25 mouse cellular contexts compared by ENCODE assay signal in the genomic region with DNA sequence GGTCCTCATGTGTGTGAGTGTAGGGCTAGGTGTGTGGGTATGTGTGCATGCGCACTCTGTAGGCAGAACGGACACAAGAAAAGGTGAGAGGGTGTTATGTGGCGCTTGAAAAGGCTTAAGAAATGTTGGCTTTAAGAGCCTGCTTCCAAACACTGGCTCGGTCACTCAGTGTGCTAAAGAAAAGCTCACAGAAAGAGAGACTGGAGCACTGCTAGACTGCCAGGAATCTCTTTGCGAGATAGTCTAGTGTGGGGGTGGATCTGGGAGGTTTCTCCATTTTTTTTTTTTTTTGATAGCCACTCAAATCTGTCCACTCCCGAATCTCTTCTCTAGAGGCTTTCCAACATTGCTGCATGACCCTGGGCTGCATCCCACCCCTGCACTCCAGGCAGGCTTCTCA.
DNase-seq lines count a peak whose midpoint lies in the region; ATAC-seq lines count a peak whose summit lies in the region.
"Had no signal": no experiment of that assay in that cellular context is flagged by ENCODE, and none has a peak within 500 bp of the region (broad histone marks: within the 10 kb centered on the region; RNA-seq: fewer than 3 reads in every experiment).

No protein-coding gene starts in this region.

- no peaks in the 10 kb centered on the region for H3K27me3 ChIP-seq in hindbrain, embryonic 15.5 days
- H3K27me3 ChIP-seq in hindbrain, embryonic 13.5 days = no peaks in the 10 kb centered on the region
- no peaks in the 10 kb centered on the region for H3K27me3 ChIP-seq in midbrain, embryonic 15.5 days (replicated peaks)
- no peaks in the 10 kb centered on the region for H3K27me3 ChIP-seq in midbrain, embryonic 14.5 days (ENCODE audit: control insufficient read depth, insufficient read depth, low read length)
- no peaks in the 10 kb centered on the region for H3K27me3 ChIP-seq in neural tube, embryonic 15.5 days (replicated peaks)
- H3K27me3 ChIP-seq: embryonic facial prominence, embryonic 12.5 days; embryonic facial prominence, embryonic 15.5 days had no signal

- peaks cover 39% of the 10 kb centered on the region for H3K4me1 ChIP-seq in hindbrain, embryonic 15.5 days (replicated peaks)
- peaks cover 35% of the 10 kb centered on the region for H3K4me1 ChIP-seq in hindbrain, embryonic 13.5 days (replicated peaks)
- peaks cover 33% of the 10 kb centered on the region for H3K4me1 ChIP-seq in midbrain, embryonic 15.5 days
- peaks cover 28% of the 10 kb centered on the region for H3K4me1 ChIP-seq in midbrain, embryonic 14.5 days (ENCODE audit: control insufficient read depth, insufficient read depth, low read length)
- H3K4me1 ChIP-seq in neural tube, embryonic 15.5 days = peaks cover 45% of the 10 kb centered on the region
- H3K4me1 ChIP-seq: embryonic facial prominence, embryonic 12.5 days; embryonic facial prominence, embryonic 15.5 days; heart, embryonic 10.5 days had no signal

- H3K4me3 ChIP-seq in hindbrain, embryonic 15.5 days = no peak overlapping the region
- no peak overlapping the region for H3K4me3 ChIP-seq in hindbrain, embryonic 13.5 days
- H3K4me3 ChIP-seq in midbrain, embryonic 15.5 days = no peak overlapping the region
- H3K4me3 ChIP-seq in midbrain, embryonic 14.5 days (replicated peaks; ENCODE audit: low read depth, low read length) = no peak overlapping the region
- H3K4me3 ChIP-seq in neural tube, embryonic 15.5 days (replicated peaks) = no peak overlapping the region
- H3K4me3 ChIP-seq: embryonic facial prominence, embryonic 12.5 days; embryonic facial prominence, embryonic 15.5 days; heart, adult 2 months; heart, embryonic 10.5 days; heart, embryonic 13.5 days had no signal

- H3K9me3 ChIP-seq in hindbrain, embryonic 15.5 days = 0 out of 2 replicates have a peak, but pooled peaks cover 3% of the 10 kb centered on the region
- no peaks in the 10 kb centered on the region for H3K9me3 ChIP-seq in hindbrain, embryonic 13.5 days
- H3K9me3 ChIP-seq in midbrain, embryonic 15.5 days = 0 out of 2 replicates have a peak, but pooled peaks cover 3% of the 10 kb centered on the region
- H3K9me3 ChIP-seq in midbrain, embryonic 14.5 days (ENCODE audit: control insufficient read depth, low read length) = no peaks in the 10 kb centered on the region
- no peaks in the 10 kb centered on the region for H3K9me3 ChIP-seq in neural tube, embryonic 15.5 days (replicated peaks)
- H3K9me3 ChIP-seq: embryonic facial prominence, embryonic 15.5 days; heart, embryonic 10.5 days; heart, embryonic 13.5 days had no signal

- no peak for DNase-seq in midbrain, embryonic 14.5 days
- DNase-seq in brain, adult 2 months (ENCODE audit: low read depth, low spot score) = peak; percentile 52
- no peak for DNase-seq in cerebellum, adult 9-11 months
- DNase-seq: adrenal gland, adult 2 months; adrenal gland, postnatal 14 days; B cell, adult 2 months; cerebellum, adult 8-10 months; forebrain, postnatal 0 days; gastrocnemius, postnatal 10 days; gastrocnemius, postnatal 36 days; heart, adult 2 months; heart, postnatal 14 days; heart, postnatal 4 days had no signal

- ATAC-seq in hindbrain, embryonic 15.5 days (ENCODE audit: low FRiP score, low read depth) = no peak
- ATAC-seq in hindbrain, embryonic 13.5 days (ENCODE audit: low FRiP score) = no peak
- no peak for ATAC-seq in midbrain, embryonic 15.5 days (replicated peaks)
- ATAC-seq in midbrain, embryonic 14.5 days (ENCODE audit: low FRiP score, low TSS enrichment) = no peak
- no peak for ATAC-seq in neural tube, embryonic 15.5 days (ENCODE audit: low FRiP score)
- ATAC-seq: forebrain, embryonic 14.5 days; forebrain, postnatal 0 days; inflammation-experienced regulatory T-cells, adult 6 months; intestine, embryonic 16.5 days had no signal

- 0 out of 2 replicates have a peak overlapping the region, but pooled peaks have one; percentile 4 for H3K27ac ChIP-seq in hindbrain, embryonic 15.5 days (replicated peaks)
- H3K27ac ChIP-seq in hindbrain, embryonic 13.5 days = no peak overlapping the region
- H3K27ac ChIP-seq in midbrain, embryonic 15.5 days = peak overlapping the region; percentile 4; the same call in 1 of the 2 replicates
- no peak overlapping the region; the same call in 1 of the 2 replicates for H3K27ac ChIP-seq in midbrain, embryonic 14.5 days (replicated peaks; ENCODE audit: low read depth, low read length)
- peak overlapping the region; percentile 43; the same call in 1 of the 2 replicates for H3K27ac ChIP-seq in neural tube, embryonic 15.5 days (replicated peaks)
- H3K27ac ChIP-seq: embryonic facial prominence, embryonic 12.5 days; embryonic facial prominence, embryonic 15.5 days; heart, adult 2 months; heart, embryonic 10.5 days; heart, embryonic 13.5 days; hindbrain, embryonic 14.5 days had no signal

- 66% methylated on average over 6 of the region's 6 CpGs for WGBS in hindbrain, embryonic 15.5 days
- 68% methylated on average over 6 of the region's 6 CpGs for WGBS in hindbrain, embryonic 13.5 days
- 57% methylated on average over 6 of the region's 6 CpGs for WGBS in midbrain, embryonic 15.5 days
- whole genome bisulfite sequencing in midbrain, embryonic 14.5 days = 64% methylated on average over 6 of the region's 6 CpGs
- 63% methylated on average over 6 of the region's 6 CpGs for WGBS in neural tube, embryonic 15.5 days

- H3K36me3 ChIP-seq in hindbrain, embryonic 15.5 days = no peaks in the 10 kb centered on the region
- H3K36me3 ChIP-seq in hindbrain, embryonic 13.5 days = no peaks in the 10 kb centered on the region
- no peaks in the 10 kb centered on the region for H3K36me3 ChIP-seq in midbrain, embryonic 15.5 days (replicated peaks)
- no peaks in the 10 kb centered on the region for H3K36me3 ChIP-seq in midbrain, embryonic 14.5 days (ENCODE audit: control insufficient read depth, insufficient read depth, low read length)
- H3K36me3 ChIP-seq in neural tube, embryonic 15.5 days = no peaks in the 10 kb centered on the region
- H3K36me3 ChIP-seq: embryonic facial prominence, embryonic 12.5 days; embryonic facial prominence, embryonic 15.5 days; heart, embryonic 10.5 days; heart, embryonic 13.5 days had no signal

- no peak overlapping the region for H3K9ac ChIP-seq in hindbrain, embryonic 15.5 days
- H3K9ac ChIP-seq in hindbrain, embryonic 13.5 days = no peak overlapping the region
- H3K9ac ChIP-seq in midbrain, embryonic 15.5 days = no peak overlapping the region
- no peak overlapping the region for H3K9ac ChIP-seq in midbrain, embryonic 14.5 days (replicated peaks; ENCODE audit: low read length)
- H3K9ac ChIP-seq in neural tube, embryonic 15.5 days (replicated peaks) = no peak overlapping the region
- H3K9ac ChIP-seq: embryonic facial prominence, embryonic 12.5 days; embryonic facial prominence, embryonic 15.5 days; forebrain, postnatal 0 days; heart, embryonic 13.5 days; hindbrain, embryonic 14.5 days had no signal

- H3K4me2 ChIP-seq in hindbrain, embryonic 15.5 days = no peak overlapping the region
- H3K4me2 ChIP-seq in hindbrain, embryonic 13.5 days = no peak overlapping the region
- no peak overlapping the region for H3K4me2 ChIP-seq in midbrain, embryonic 15.5 days
- no peak overlapping the region for H3K4me2 ChIP-seq in midbrain, embryonic 14.5 days (ENCODE audit: low read length)
- no peak overlapping the region for H3K4me2 ChIP-seq in neural tube, embryonic 15.5 days
- H3K4me2 ChIP-seq: embryonic facial prominence, embryonic 12.5 days; embryonic facial prominence, embryonic 15.5 days; heart, embryonic 13.5 days; hindbrain, embryonic 14.5 days had no signal

Comparison
In these comparisons a context has a peak if more than half of its experiments do, and no peak if none do; other contexts are left out.
1. H3K27ac ChIP-seq: peak in hindbrain, embryonic 15.5 days (single experiment), midbrain, embryonic 15.5 days (single experiment) and neural tube, embryonic 15.5 days (single experiment); none in hindbrain, embryonic 13.5 days (single experiment) and midbrain, embryonic 14.5 days (single experiment).